Mouse (Mus musculus) 3134 (cell line): ENCODE measurements around the gene Tmem255a.
"Not testable (repeated sequence)": the region's sequence is repeated elsewhere in the genome, so short reads cannot be mapped to it uniquely, and the experiment has no call there.

ENCODE experiments used
- DNase-seq: peaks from one replicate; pipeline ENCODE4 v3.0.0-alpha.2; 2011; ENCODE audit warnings: low spot score; ENCODE audit not compliant: insufficient read length; ENCODE audit errors: extremely low read depth

Tmem255a gene

DNA sequence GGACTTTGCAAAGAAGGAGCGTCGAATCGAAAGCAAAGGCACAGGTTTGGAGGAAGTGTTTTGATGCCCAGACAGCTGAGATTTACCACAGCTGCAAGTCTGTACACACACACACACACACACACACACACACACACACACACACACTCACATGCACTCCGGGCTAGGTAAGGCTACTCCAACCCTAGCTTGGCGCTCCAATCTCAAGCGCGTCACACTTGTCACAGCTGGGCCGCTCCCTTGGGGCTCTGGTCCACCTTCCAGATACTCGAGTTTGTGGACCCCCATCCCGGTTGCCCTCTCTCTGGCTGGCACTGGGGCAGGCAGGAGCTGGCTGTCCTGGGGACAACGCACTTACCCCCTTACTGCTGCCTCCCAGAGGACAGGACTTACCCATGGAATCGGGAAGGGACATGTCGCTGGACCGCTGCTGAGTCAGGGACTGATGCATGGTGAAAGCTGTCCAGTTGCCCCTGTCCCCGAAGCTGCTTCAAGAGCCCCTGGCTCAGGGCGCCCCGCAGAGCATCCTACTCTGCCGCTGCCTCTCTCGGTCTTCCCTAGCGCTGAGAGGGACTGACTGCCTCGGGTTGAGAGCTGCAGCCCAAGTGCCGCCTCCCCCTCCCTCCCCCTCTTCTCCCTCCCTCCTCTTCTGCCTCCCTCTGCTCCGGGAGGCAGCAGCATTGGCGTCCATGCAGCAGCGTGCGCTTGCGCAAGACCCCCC lies at the start of gene Tmem255a:
Gene Tmem255a (minus strand): TSS at position 589 of the 721 bp plus-strand sequence.
- no peak for DNase-seq

- DNase-seq: no peak
Measured at GRCm38 (mm10) chrX:38259610-38260009, 7.4 kb upstream of the Tmem255a start.

DNA sequence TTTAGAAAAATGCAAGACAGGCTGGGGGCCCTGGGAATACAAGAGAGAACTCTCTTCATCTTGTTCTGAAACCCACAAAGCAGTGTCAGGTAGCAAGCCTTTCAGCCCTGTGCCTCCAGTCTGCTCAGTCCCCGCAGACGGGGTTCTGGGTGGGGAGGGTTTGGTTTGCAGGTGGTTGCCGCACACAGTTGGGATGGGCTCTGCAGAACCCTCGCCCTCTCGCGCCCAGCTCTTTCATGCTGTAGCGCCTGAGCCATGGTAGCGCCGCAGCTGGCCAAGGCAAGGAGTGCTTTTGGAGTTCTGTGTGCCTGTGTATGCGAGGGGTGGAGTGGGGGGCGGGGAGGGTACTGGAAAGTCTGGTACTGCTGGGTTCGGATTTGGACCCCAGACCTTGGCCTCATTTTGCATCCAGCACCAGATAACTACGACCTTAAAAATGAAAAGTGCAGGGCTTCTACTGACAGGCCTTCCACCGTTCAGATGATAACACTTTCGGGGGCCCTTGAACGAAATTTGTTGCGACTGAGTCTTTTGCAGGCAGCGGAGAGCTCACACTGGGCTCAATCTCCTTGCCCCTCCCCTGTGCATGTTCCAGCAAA lies 1.8 kb downstream of the Tmem255a start:
- DNase-seq: no peak

GRCm38 (mm10) chrX:38249640-38250351 lies 2.4 kb downstream of the Tmem255a start:
- DNase-seq: no peak

- no peak for DNase-seq
Measured at GRCm38 (mm10) chrX:38247601-38248000, 4.6 kb downstream of the Tmem255a start.

- peak; percentile 10 for DNase-seq
Measured at GRCm38 (mm10) chrX:38247108-38247507, 5.1 kb downstream of the Tmem255a start.

GRCm38 (mm10) chrX:38237731-38238130 lies 14.5 kb downstream of the Tmem255a start:
- no peak for DNase-seq

GRCm38 (mm10) chrX:38229888-38230287 lies 22.4 kb downstream of the Tmem255a start:
- no peak for DNase-seq

- DNase-seq: no peak
Measured at GRCm38 (mm10) chrX:38222757-38223156, 29.5 kb downstream of the Tmem255a start.

DNA sequence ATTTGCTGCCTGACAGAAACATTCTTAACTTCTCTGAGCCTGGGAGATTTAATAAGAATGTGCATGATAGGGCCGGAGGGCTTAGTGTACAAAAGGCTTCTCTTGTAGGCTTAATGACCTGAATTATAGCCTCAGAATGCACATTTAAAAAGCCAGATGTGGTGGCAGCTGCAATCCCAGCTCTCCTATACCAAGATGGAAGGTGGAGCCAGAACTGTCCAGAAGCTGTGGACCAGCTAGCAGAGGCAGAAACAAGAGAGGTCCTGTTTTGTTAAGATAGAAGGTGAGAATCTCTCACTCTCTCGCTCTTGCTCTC lies 34.6 kb downstream of the Tmem255a start:
- no peak for DNase-seq

DNA sequence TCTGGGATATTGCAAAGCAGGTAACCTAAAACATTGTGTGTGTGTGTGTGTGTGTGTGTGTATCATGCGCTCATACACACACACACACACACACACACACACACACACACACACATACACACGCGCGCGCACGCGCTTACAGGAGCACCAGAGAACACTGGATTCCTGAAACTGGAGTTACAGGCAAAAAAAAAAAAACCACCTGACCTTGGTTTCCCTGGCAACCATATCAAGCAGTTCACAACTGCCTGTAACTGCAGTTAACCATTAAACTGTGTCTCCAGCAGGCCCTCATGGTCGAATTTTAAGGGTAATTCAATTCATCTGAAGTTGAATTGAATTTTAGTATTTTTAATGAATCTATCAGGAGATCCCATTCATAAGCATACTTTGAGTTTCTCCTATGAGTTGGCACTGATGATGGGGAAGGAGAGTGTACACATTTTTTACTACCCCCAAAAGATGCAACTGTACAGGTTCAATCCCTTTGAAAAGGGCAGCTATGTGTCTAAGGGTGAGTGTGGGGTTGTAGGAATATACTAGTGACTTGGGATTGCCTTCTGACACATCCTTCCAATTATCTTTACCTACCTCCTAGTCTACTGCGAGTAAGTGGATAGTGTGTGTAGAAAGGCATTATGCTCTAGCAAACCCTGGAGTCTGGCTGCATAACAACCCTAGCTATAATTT lies 35.1 kb downstream of the Tmem255a start:
- DNase-seq: no peak

- no peak for DNase-seq
Measured at GRCm38 (mm10) chrX:38207392-38207791, 44.8 kb downstream of the Tmem255a start.

DNA sequence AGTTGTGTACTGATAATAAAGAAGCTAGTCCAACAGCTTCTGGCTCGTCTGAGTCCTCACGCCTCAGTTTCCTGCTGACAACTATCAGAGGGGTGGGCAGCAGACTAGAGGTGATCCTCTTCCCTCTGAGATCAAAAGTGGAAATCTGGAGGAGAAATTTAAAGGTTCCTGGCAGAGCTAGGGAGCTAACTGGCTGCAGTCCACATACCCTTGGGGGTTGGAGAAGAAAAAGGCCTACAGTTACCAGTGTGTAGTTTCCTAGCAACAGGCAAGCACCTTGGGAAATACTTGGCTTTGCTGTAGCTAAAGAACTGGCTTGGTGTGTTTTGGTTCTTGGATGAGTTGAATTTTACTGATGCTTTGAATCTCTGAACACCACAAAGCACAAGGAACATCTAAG lies 50.4 kb downstream of the Tmem255a start:
- DNase-seq: no peak

GRCm38 (mm10) chrX:38190458-38190764 lies 61.8 kb downstream of the Tmem255a start:
- DNase-seq: no peak

GRCm38 (mm10) chrX:38189552-38190457 lies 62.4 kb downstream of the Tmem255a start, which contains the start of gene Zbtb33:
Gene Zbtb33, plus strand, starts transcription at chrX:38189793.
- peak; percentile 92 for DNase-seq

GRCm38 (mm10) chrX:38185520-38185919 lies 66.7 kb downstream of the Tmem255a start:
- no peak for DNase-seq

GRCm38 (mm10) chrX:38181608-38182258 lies 70.5 kb downstream of the Tmem255a start:
- DNase-seq: no peak

DNA sequence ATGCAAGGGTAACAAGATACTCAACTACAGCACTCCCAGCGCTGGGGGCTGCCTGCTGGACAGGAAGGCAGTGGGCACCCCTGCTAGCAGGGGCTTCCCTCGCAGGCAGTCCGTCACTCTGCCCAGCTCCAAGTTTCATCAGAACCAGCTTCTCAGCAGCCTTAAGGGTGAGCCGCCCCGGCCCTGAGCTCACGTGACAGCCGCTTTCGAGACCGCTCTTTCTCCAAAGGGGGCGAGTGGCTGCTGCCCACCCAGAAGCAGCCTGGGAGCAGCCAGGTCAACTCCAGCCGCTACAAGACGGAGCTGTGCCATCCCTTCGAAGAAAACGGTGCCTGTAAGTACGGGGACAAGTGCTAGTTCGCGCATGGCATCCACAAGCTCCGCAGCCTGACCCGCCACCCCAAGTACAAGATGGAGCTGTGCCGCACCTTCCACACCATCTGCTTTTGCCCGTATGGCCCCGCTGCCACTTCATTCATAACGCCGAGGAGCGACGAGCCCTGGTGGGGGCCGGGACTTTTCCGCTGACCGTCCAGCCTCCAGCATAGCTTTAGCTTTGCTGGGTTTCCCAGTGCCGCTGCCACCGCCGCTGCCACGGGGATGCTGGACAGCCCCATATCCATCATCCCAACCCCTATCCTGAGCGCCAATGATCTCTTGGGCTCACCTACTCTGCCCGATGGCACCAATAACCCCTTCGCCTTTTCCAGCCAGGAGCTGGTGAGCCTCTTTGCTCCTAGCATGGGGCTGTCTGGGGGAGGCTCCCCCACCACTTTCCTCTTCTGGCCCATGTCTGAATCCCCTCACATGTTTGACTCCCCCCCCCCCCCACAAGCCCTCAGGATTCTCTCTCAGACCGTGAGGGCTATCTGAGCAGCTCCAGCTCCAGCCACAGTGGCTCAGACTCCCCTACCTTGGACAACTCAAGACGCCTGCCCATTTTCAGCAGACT lies 71.3 kb downstream of the Tmem255a start:
- no peak for DNase-seq

DNA sequence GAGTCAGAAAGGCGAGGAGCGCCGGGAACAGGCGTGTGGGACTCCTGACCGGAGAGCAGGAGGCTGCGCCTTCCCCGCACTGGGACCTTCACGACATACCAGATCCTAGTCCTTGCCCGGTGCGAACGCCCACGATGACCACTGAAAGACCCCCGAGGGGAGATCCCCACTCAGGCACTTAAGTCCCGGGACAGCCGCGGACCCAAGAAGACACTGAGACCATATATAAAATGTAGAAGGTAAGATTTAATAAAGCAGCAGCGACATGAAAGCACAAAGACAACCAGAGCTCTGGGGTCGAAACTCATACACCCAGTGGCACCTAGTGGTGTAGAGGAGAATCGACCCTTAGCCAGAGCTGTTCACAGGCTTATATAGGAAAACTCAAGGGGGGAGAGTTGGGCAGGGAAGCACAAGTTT lies 72.3 kb downstream of the Tmem255a start:
- not testable (repeated sequence) for DNase-seq
